23 mouse cellular contexts compared by ENCODE assay signal in the genomic region with DNA sequence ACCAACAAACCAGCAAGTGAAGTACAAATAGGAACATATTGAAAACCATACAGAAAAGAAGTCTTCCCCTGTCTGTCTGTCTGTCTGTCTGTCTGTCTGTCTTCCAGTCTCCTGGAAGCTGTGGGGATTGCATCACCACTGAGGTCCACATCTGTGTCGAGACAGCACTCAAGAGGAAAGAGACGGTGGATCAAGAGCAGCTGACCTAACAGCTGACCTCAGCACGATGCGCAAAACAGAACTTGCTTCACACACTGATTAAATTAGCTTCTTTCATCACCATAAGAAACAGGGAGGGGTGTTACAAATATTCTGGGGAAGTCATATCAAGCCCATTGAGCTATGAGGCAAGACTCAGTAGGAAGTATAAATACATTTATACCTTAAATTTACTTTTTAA. TPM values are rescaled to one million over a fixed set of nuclear protein-coding genes. Genes with fewer than 3 reads are reported as not detected.
DNase-seq lines count a peak whose midpoint lies in the region; ATAC-seq and TF ChIP-seq lines count a peak whose summit lies in the region.
"Had no signal": no experiment of that assay in that cellular context is flagged by ENCODE, and none has a peak within 500 bp of the region (broad histone marks: within the 10 kb centered on the region; RNA-seq: fewer than 3 reads in every experiment).

No protein-coding gene starts in this region.

- H3K9me3 ChIP-seq in hindbrain, embryonic 11.5 days (ENCODE audit: control insufficient read depth, low read length), result no peaks in the 10 kb centered on the region
- H3K9me3 ChIP-seq: embryonic facial prominence, embryonic 12.5 days; embryonic facial prominence, embryonic 15.5 days; hindbrain, embryonic 10.5 days had no signal

- no peak for TF ChIP-seq CTCF in lung, adult 2 months (IDR thresholded peaks at IDR 0.05; ENCODE audit: insufficient read depth, low read length)

- WGBS in lung, adult 2 months, result 72% methylated on average over 4 of the region's 4 CpGs
- WGBS in hindbrain, embryonic 11.5 days, result 74% methylated on average over 4 of the region's 4 CpGs

- ATAC-seq in granulocyte monocyte progenitor cell, adult 5-6 weeks (replicated peaks; ENCODE audit: poor library complexity, severe bottlenecking), result peak; percentile 97
- peak; percentile 98 for ATAC-seq in monocyte, adult 5-6 weeks (replicated peaks; ENCODE audit: insufficient number of reproducible peaks, low FRiP score, low TSS enrichment, poor library complexity, severe bottlenecking)
- ATAC-seq in hindbrain, embryonic 11.5 days (ENCODE audit: low FRiP score), result no peak
- ATAC-seq: forebrain, embryonic 14.5 days; forebrain, postnatal 0 days; hindbrain, postnatal 0 days; inflammation-experienced regulatory T-cells, adult 6 months; Patski had no signal

- no peak overlapping the region for H3K27ac ChIP-seq in hindbrain, embryonic 11.5 days (ENCODE audit: low read depth, low read length)
- H3K27ac ChIP-seq: embryonic facial prominence, embryonic 12.5 days; embryonic facial prominence, embryonic 15.5 days; gastrocnemius, adult 2 months; hindbrain, embryonic 10.5 days; hindbrain, embryonic 14.5 days; hindbrain, postnatal 0 days had no signal

- peak; percentile 15 for DNase-seq in lung, postnatal 36 days
- no peak for DNase-seq in lung, adult 2 months
- no peak for DNase-seq in testis, postnatal 10 days (ENCODE audit: low spot score)
- DNase-seq in hindbrain, embryonic 11.5 days (ENCODE audit: low spot score), result no peak
- DNase-seq: adrenal gland, postnatal 10 days; adrenal gland, postnatal 36 days; cerebellum, adult 18-20 months; cerebellum, adult 9-10 months; cerebellum, postnatal 25 days; forebrain, postnatal 0 days; gastrocnemius, adult 2 months; gastrocnemius, postnatal 14 days had no signal

- H3K9ac ChIP-seq in hindbrain, embryonic 11.5 days (ENCODE audit: low read depth, low read length), result no peak overlapping the region
- H3K9ac ChIP-seq: embryonic facial prominence, embryonic 12.5 days; embryonic facial prominence, embryonic 15.5 days; forebrain, postnatal 0 days; hindbrain, embryonic 14.5 days had no signal

- no peaks in the 10 kb centered on the region for H3K27me3 ChIP-seq in hindbrain, embryonic 11.5 days (ENCODE audit: control insufficient read depth, insufficient read depth, low read length)
- H3K27me3 ChIP-seq: embryonic facial prominence, embryonic 12.5 days; embryonic facial prominence, embryonic 15.5 days; Patski had no signal

- no peak overlapping the region for H3K4me3 ChIP-seq in lung, adult 2 months (replicated peaks; ENCODE audit: extremely low read depth, low read depth, low read length)
- H3K4me3 ChIP-seq in hindbrain, embryonic 11.5 days (ENCODE audit: low read depth, low read length), result no peak overlapping the region
- H3K4me3 ChIP-seq: embryonic facial prominence, embryonic 12.5 days; embryonic facial prominence, embryonic 15.5 days; gastrocnemius, adult 2 months; hindbrain, embryonic 10.5 days had no signal

- no peaks in the 10 kb centered on the region for H3K36me3 ChIP-seq in hindbrain, embryonic 11.5 days (ENCODE audit: control insufficient read depth, insufficient read depth, low read length)

- TF ChIP-seq POLR2A in lung, adult 2 months (IDR thresholded peaks at IDR 0.05; ENCODE audit: borderline replicate concordance, extremely low read depth, low read depth, low read length), result no peak

- H3K4me2 ChIP-seq in hindbrain, embryonic 11.5 days (replicated peaks; ENCODE audit: low read depth, low read length), result no peak overlapping the region
- H3K4me2 ChIP-seq: embryonic facial prominence, embryonic 12.5 days; embryonic facial prominence, embryonic 15.5 days; heart, embryonic 11.5 days; hindbrain, embryonic 14.5 days had no signal

- no peaks in the 10 kb centered on the region for H3K4me1 ChIP-seq in lung, adult 2 months (ENCODE audit: control insufficient read depth, insufficient read depth, low read length)
- H3K4me1 ChIP-seq in hindbrain, embryonic 11.5 days (replicated peaks; ENCODE audit: control insufficient read depth, insufficient read depth, low read length), result no peaks in the 10 kb centered on the region
- H3K4me1 ChIP-seq: embryonic facial prominence, embryonic 12.5 days; embryonic facial prominence, embryonic 15.5 days had no signal

RNA-seq across cellular contexts. Expression of gene Ero1l, which starts 27.0 kb away (rescaled TPM):
- polyA plus RNA-seq in lung, adult 2 months (2012; rRNA removed), result 7.1 and 11.0 TPM in 2 replicates
- 92.0 and 114 TPM in 2 replicates for total RNA-seq in granulocyte monocyte progenitor cell, adult 5-6 weeks (2014; fragmentation: Nextera tagmentation)
- total RNA-seq in granulocyte monocyte progenitor cell, adult 5-6 weeks (2017), result 55.0 and 73.0 TPM in 2 replicates
- total RNA-seq in monocyte, adult 5-6 weeks (2017), result 23.6 to 39.2 TPM (median 28.2 TPM) in 3 replicates
- 32.2 and 33.9 TPM in 2 replicates for polyA plus RNA-seq in hindbrain, embryonic 11.5 days (2014; fragmentation: Nextera tagmentation; extraction: Ambion mirVana)

RNA-seq across cellular contexts. Expression of gene Psmc6, which starts 38.0 kb away (rescaled TPM):
- 15.1 and 34.2 TPM in 2 replicates for polyA plus RNA-seq in lung, adult 2 months (2012; rRNA removed)
- 136 and 145 TPM in 2 replicates for total RNA-seq in granulocyte monocyte progenitor cell, adult 5-6 weeks (2014; fragmentation: Nextera tagmentation)
- total RNA-seq in granulocyte monocyte progenitor cell, adult 5-6 weeks (2017), result 221 and 284 TPM in 2 replicates
- 158 to 185 TPM (median 171 TPM) in 3 replicates for total RNA-seq in monocyte, adult 5-6 weeks (2017)
- 253 and 263 TPM in 2 replicates for polyA plus RNA-seq in hindbrain, embryonic 11.5 days (2014; fragmentation: Nextera tagmentation; extraction: Ambion mirVana)

RNA-seq across cellular contexts. Expression of gene Styx, which starts 59.3 kb away (rescaled TPM):
- polyA plus RNA-seq in lung, adult 2 months (2012; rRNA removed), result 6.4 and 26.5 TPM in 2 replicates
- total RNA-seq in granulocyte monocyte progenitor cell, adult 5-6 weeks (2014; fragmentation: Nextera tagmentation), result 26.8 and 30.6 TPM in 2 replicates
- total RNA-seq in granulocyte monocyte progenitor cell, adult 5-6 weeks (2017), result 13.2 and 16.7 TPM in 2 replicates
- total RNA-seq in monocyte, adult 5-6 weeks (2017), result 20.1 to 36.2 TPM (median 31.5 TPM) in 3 replicates
- polyA plus RNA-seq in hindbrain, embryonic 11.5 days (2014; fragmentation: Nextera tagmentation; extraction: Ambion mirVana), result 35.2 and 51.6 TPM in 2 replicates
